Mouse (Mus musculus): ENCODE measurements around the gene Myef2. TPM values are rescaled to one million over a fixed set of nuclear protein-coding genes. Genes with fewer than 3 reads are reported as not detected.
A peak's percentile ranks its signal among the peaks of the same experiment; 100 is the strongest.
"Not testable (repeated sequence)": the region's sequence is repeated elsewhere in the genome, so short reads cannot be mapped to it uniquely, and the experiment has no call there.

The Myef2 gene
- 10 to 100 TPM; 80.8 to 91.7 TPM for total RNA-seq (2021)

DNA sequence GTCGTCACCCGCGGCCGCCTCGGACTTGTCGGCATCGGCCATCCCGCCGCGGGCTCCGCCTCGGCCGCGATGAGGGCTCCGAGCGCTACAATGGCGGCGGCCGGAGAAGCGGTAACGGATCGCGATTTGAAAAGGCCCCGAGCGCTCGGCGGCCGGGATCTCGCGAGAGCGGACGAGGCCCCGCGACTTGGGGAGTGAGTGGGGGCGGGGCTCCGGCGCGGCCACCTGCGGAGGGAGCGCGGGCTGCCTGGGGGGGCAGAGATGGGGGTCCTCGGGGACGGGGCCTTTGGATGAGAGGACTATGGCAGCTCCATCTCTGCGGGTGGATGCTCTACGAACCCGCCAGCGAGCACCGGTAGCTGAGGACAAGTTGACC lies at the start of gene Myef2:
Myef2 (minus strand) TSS at position 185 of the 376 bp plus-strand sequence.
- intact Hi-C loops (cut with DNase I): no loop called here
- peak; percentile 79 to 83 for DNase-seq (ENCODE audit: low spot score in 2 of 2)

DNA sequence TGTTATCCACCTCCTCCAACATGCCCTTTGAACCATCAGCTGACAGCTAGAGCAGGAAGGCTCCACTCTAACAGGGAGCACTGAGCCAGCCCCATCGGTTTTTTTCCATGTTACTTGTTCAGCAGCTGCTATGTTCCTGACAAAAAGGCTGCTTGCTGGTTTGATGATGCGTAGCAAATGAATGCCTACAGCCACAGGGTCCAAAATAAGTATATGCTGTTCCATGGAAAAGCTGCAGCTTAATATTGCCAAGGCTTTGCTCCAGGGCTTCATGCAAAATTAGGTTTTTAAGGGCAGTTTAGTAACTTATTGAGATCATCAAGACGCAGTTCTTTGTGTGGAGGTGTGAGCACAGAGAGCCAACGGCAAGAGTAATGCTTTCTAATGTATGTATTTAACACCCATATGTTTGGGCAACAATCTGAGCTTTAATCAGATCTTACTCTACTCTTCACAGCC lies 38.6 kb upstream of the Myef2 start:
- intact Hi-C loops (cut with DNase I): no loop called here
- DNase-seq (ENCODE audit: low spot score in 2 of 2): no peak

DNA sequence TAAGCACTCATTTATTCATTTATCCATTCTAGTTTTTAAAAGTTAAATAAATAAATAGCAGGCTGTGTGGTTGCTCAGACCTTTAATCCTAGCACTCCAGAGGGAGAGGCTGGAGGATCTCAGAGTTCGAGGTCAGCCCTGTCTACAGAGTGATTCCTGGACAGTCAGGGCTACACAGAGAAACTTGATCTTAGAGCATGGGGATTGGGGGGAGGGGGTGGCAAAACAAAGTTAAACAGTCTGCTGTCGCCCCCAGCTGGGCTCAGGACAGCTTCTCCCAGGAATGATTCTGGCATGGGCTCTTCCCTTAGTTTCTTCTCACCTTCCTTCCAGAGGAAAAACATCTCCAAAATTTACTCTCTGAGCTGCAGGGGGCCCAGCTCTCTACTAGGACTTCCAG lies 32.0 kb upstream of the Myef2 start:
- intact Hi-C loops (cut with DNase I): no loop called here

DNA sequence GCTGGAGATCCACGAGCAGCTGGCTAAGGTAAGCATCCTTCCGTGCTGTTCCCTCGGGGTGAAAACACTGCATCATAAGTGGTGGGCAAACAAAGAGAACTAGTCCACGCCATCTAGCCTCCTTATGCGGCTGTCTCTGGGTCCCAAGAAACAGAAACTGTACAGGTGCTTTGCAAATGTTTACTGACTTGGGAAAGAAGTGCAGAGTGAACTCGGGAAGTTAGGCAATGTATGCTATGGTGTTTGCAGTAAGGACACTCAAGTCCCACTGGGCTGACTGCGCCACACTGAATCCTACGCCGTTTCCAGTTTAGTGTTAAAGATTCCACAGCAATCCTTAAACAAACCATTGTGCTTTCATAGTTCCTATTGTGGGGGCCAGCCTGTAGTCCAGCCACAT lies 30.8 kb upstream of the Myef2 start:
- intact Hi-C loops (cut with DNase I): no loop called here
- DNase-seq (ENCODE audit: low spot score in 2 of 2): no peak

More for the DNA sequence above, 32.0 kb upstream of the Myef2 start:
- no peak for DNase-seq (ENCODE audit: low spot score in 2 of 2)

DNA sequence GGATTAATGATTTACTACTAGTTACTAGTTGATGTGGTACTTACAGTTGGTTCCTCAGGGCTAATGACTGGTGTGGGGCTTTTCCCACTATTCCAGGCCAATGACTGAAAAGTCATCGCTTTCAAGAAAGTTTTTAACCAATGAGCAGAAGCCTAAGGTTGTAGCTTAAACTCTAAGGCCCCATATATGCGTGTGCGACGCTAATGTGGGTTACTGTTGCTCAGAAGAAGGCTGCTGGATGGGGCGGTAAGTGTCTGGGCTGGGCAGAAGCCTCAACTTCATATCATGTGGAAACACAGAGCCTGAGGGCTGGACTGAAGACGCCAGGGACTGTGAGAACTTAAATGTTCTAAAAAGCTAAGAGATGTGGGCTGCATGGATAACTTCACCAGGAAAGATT lies 28.9 kb upstream of the Myef2 start, which contains the start of gene Slc12a1:
Slc12a1 (plus strand) TSS at position 118 of the 400 bp plus-strand sequence.
- intact Hi-C loops (cut with DNase I): no loop called here
- DNase-seq (ENCODE audit: low spot score in 2 of 2): no peak

DNA sequence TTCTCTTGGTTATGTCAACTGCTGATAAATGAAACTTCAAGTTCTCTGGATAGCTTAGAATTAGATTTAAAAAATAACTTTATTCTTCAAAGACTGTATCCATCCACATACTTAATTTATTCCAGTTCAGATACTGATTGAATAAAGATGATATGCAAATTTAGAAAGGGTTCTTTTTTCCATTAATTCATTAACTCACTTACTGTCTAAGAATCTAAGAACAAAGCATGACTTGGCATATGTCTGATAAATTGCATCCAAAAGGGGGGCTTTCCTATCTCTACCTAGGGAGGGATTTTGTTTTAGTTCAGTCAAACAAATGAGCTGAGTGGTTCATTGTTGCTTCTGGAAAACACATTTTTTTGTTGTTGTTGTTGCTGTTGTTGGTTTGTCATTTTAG lies 18.9 kb upstream of the Myef2 start:
- intact Hi-C loops (cut with DNase I): no loop called here
- no peak for DNase-seq (ENCODE audit: low spot score in 2 of 2)

DNA sequence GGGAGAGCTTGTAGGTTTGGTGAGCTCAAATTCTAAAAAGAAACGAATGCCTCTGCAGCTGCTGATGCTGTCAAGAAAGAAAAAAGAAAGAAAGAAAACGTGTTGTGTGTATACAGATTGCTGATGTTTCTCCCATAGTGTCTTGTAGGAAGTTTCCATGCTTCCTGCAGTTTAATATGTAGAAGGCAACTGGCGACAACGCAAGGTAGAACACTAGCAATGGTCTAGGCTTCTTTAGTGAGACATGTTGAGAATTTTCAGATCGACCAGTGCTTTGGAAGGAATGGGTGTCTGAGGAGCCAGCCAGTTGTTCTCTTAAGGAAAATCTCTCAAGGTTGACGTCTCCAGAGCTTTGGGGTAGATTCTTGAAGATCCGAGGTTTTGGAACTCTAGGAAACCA lies 13.4 kb upstream of the Myef2 start:
- no peak for DNase-seq (ENCODE audit: low spot score in 2 of 2)
- intact Hi-C loops (cut with DNase I): no loop called here

DNA sequence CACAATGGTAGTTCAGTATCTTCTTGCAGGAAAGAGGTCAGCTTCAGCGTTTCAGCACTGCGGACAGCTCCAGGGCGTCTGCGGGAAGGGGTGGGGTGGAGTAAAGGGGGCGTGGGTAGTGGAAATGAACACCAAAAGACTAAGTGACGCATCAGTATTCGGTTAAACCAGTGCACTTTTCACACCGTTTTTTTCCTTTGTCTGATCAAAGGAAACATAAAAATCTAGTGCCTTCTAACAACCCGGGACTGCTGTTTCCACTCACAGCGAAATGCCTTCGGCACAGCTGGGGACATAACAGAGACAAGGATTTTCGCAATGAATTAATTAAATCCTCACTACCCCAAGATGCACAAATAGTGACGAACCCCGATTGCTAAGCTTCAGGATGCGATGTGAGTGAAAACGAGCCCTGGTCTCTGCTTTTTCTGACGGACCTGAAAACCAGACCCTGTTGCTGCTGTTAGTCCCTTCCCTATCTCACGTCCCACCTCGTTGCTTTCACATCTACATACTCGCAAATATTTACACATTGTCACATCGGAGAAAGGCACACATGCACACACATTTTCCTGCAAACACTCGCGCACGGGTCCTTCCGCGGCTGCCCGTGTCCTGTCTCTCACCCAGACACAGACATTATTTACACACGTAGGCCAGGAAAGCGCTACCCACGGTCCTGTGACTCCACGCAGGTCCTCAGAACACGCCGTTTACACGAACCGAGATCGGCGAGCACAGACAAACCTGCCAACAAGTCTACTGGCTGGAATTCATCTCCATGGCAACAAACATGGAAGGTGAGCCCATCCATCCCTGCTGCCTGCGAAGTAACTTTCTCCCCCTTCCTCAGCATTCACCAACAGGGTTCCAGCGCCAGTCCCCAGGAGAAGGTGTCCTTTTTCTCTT lies 12.7 kb upstream of the Myef2 start, which contains the start of gene Ctxn2:
Ctxn2 (plus strand) TSS at position 790 of the 909 bp plus-strand sequence.
- intact Hi-C loops (cut with DNase I): no loop called here

DNA sequence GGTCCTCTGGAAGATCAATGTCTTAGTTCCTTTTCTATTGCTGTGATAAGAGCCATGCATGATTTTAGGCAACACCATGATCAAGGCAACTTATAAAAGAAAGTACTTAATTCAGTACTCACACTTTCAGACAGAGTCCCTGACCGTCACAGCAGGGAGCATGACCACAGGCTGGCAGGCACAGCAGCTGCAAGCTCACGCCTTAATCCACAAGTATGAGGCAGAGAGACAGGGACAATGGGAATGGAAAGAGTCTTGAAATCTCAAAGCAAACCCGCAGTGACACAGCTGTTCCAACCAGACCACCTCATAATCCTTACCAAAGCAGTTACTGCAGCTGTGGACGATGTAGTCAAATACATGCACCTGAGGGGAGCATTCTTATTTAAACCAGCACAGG lies 10.7 kb upstream of the Myef2 start:
- DNase-seq (ENCODE audit: low spot score in 2 of 2): no peak
- intact Hi-C loops (cut with DNase I): no loop called here

More for the DNA sequence above, 12.7 kb upstream of the Myef2 start, which contains the start of gene Ctxn2:
- peak; percentile 55 to 56 for DNase-seq (ENCODE audit: low spot score in 2 of 2)

DNA sequence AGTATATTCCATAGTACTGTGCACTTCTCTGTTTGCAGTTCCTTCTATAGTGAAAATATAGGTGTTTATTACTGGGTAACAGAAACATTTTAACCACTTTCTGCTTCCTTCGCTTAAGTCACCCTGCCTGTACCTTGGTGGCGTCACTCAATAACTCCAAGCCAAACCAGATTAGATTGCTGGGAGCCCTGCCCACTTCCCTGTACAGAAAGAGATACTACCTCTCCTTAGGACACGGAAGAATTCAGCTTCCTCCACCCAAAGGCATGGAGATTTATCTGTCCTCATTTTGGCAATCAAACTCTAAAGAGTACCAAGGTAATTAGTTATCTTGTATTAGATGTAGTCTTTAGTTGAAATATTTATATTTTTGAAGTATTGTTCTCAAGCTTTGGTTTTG lies 3.3 kb upstream of the Myef2 start:
- intact Hi-C loops (cut with DNase I): no loop called here
- no peak for DNase-seq (ENCODE audit: low spot score in 2 of 2)

DNA sequence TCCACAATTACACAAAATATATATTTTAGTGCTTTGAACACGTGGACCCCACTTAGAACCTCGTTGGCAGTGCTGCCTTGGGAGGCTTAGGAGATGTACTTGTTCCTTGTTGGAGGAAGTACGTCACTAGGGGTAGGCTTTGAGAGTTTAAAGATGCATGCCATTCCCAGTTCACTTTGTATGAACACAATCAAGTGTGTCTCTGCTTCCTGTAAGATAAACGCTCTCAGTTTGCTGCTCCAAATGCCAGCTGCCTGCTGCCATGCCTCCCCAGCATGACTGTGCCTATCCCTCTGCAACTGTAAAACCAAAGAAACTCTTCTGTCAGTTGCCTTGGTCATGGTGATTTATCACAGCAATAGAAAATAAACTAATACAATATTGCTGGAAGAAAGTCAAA lies 2.4 kb upstream of the Myef2 start:
- no peak for DNase-seq (ENCODE audit: low spot score in 2 of 2)
- intact Hi-C loops (cut with DNase I): no loop called here

DNA sequence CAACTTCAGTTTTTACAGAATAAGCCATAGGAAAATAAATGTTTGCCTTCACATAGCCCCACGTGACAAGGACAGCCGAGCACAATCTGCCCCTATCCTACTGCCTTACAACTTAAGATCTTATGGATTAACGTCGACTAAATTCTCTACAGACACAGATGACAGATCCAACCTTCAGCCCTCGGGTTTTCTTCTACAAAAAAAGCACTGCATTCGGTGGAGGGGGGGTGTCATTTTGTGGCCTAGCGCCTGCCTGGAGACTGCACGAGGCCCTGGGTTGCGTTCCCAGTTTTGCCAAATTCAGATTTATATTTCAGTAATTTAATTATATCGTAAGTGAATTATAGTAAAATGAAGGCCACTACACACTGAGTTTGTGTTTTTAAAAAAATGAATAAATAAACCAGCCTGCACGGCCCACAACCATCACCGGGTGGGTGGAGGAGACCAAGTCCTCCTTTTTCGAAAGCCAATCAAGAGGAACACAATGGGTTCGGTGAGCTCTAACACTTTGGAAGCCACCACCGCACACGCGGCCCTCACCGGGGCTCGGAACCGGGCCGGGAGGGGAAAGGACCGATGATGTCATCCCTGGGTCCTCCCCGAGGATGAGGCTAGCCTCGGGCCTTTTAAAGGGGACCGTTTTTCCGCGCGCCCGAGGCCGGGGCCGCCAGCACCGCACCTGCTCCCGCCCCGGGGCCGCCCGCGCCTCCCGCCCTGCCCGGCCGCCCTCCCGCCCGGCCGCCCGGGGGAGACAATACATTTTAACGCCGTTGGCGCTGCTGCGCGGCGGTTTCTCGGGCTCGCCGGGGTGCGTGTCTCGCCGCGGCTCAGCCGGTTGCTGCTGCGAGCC lies 611 bp downstream of the Myef2 start:
- intact Hi-C loops (cut with DNase I): no loop called here
- DNase-seq (ENCODE audit: low spot score in 2 of 2): peak; percentile 60 to 72

DNA sequence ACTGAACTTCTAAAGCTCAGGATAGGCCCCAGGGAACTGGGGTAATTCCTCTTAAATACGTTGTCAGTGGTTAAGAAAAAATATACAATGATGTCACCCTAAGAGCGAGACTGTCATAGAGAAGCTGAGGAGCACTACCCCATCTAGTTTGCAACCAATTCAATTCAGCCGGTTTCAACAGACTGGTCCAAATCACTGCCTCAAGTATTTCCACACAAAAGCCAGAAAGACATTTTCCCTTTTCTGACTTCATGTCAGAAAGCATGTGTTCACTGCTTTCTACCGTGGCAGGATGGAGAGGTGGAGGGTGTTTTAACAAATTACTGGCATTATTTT lies 1.2 kb downstream of the Myef2 start:
- DNase-seq (ENCODE audit: low spot score in 2 of 2): no peak
- intact Hi-C loops (cut with DNase I): no loop called here

DNA sequence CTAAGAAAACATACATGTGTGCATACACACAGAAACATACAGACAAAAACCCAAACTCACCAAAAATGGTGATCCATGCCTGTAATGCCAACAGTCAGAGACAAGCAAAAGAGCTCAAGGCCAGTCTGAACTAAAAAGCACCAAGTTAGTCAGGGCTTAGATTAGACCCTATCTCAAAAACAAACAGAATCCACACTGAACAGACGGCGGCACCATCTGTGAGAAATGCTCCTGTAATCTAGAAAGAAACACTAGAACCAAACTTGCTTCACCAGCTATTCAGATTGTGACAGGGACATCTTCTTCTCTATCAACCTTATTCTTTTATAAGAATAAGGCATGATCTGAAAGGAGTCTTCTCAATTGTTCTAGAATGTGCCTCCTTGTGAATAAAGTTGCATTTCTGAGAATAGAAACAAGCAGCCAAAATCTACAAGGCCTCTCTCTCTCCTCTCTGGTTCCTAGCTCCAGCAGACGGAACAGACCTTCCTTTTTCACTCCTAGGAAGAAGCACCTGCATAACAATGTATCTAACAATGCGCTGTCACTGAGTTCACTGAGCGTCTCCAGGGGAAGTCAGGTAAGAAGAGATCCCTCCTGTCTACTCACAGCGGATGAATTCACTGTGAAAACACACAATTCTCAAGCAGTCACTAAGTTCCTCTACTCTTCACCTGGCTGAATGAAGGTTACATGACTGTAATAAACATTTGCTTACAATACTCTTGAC lies 3.9 kb downstream of the Myef2 start:
- DNase-seq (ENCODE audit: low spot score in 2 of 2): peak in 1 of 2 experiments; percentile 29
- intact Hi-C loops (cut with DNase I): no loop called here

DNA sequence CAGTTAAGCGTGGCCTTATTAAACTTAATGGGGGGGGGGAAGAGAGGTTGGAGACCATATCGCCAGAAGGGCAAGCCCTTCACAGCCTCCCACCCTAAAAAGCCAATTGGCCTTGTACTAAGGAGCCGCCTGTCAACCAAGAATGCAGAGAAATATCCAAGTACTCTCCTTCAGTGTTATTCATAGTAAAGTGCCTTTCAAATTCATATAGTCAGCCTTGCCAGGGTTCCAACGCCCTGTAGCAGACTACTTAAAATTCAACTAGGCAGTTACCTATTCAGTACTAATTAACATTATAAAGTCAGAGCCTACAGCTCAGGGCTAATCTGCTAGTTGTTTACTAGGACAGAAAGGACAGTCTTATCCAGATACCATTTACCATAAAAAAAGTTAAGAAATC lies 16.9 kb downstream of the Myef2 start:
- intact Hi-C loops (cut with DNase I): not testable (repeated sequence)

DNA sequence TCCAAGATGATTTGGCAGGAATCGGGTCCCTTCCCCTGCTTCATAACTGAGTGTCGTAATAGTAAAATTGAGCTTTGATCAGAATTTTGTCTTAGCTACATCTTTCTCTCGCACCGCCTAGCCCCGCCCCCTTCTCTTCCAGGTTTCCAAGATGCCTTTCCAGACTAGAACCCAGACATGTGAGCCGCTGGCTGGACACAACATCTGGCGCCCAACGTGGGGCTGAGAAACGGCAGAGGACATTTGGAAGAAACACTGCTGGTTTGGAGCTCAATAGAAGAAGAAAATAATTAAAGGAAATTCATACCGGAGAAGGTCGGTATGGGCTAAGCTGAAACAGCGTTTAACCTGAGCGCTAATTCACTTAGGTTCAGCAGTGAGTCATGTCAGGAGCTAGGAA lies 19.0 kb downstream of the Myef2 start:
- DNase-seq (ENCODE audit: low spot score in 2 of 2); intact Hi-C loops (cut with DNase I): not testable (repeated sequence)

More for the DNA sequence above, 16.9 kb downstream of the Myef2 start:
- not testable (repeated sequence) for DNase-seq (ENCODE audit: low spot score in 2 of 2)

DNA sequence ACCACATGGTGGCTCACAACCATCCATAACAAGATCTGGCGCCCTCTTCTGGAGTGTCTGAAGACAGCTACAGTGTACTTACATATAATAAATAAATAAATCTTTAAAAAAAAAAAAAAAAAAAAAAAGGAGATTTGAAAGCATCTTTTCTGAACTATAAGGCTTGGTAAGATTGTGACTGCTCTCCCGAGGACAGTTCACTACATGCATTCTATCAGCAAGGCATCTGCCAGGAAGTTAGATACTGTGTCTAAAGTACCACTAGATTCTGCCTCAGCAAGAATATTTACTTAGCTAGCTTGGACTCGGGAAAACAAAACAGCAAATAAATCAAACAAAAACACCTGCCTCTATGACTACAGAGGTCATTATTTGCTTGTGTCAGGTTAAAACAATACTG lies 31.3 kb downstream of the Myef2 start:
- intact Hi-C loops (cut with DNase I); DNase-seq (ENCODE audit: low spot score in 2 of 2): not testable (repeated sequence)

DNA sequence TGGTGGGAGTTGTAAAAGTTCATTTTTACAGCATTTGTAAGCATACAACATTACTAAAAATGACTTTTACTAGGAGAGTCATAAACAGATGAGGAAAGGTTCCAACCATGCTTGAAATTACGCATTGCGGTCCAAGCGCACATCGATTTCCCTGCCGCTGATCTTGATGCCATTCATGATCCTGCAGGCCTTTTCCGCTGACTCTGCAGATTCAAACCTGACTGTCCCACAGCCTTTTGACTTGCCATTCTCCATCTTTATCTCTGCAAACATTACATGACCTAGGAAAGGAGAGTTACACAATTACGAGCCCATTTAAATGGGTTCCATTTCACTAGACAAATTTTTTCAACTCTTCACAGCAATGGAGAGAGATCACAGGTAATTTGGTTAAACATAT lies 34.7 kb downstream of the Myef2 start:
- no peak for DNase-seq (ENCODE audit: low spot score in 2 of 2)
- intact Hi-C loops (cut with DNase I): no loop called here

DNA sequence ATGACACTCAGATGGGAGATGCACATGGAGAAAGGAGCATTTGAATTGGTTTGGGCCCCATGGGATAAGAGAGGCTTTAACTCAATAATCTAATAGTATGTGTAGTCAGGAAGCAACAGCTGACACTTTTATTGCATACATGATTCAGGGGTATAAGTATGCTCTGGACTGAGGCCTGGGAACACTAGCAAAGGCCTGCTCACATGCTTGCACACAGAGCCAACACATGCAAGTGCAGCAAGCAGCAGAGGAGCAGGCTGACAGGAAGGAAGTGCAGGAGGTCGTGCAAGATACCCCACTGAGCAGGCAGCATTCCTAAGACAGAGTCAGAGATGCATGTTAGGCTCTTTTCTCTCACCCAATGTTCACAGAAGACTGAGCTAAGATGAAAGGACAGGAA lies 39.6 kb downstream of the Myef2 start:
- intact Hi-C loops (cut with DNase I): no loop called here
- DNase-seq (ENCODE audit: low spot score in 2 of 2): no peak
